Mouse (Mus musculus): ENCODE data around the gene Ninj1. TPM values are rescaled to one million over a fixed set of nuclear protein-coding genes. Genes with fewer than 3 reads are reported as not detected.

Gene Ninj1
- 64.4 and 216 TPM in 2 replicates for polyA plus RNA-seq (2012; rRNA removed; ENCODE audit: low replicate concordance)

DNA sequence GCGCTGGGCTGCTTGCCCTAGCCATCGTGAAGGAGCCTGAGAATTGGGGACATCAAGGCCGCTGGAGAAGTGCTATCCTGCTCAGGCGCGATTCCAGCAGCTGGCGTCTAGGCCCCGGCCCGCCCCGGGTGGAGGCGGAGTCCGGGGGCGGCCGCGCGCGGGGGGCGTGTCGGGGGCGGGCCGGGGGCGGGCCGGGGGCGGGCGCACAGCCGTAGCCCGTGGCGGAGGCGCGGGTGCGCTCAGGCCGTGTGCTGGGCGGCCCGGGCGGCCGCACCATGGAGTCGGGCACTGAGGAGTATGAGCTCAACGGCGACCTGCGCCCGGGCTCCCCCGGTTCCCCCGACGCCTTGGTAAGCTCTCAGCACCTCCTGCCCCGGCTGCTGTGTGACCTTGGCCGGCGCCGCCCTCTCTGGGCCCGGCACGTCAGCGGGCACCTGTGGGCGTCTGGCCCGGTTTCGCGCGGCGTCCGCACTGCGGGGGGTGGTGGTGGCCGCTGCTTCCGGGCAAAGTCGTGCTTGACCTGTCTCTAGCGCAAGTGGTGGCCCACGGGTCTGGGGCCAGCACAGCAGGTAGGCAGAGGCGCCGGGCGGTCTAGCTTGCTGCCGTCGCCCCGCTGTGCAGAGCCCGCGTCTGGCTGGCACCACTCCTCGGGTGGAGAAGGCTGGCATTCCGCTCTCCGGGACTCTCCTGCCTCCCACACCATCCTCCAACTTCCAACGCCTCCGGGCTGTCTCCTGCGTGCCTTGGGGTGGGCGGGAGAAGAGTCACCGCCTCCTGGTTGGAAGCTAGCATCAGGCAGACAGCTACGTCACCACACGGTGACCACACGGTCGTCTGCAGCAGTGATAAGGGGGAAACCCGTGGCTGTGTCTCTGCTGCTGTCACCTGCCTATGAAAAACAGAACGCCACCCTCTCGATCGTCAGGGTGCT is at the start of gene Ninj1:
Gene Ninj1, plus strand, starts transcription at position 198 of the 931 bp plus-strand sequence.

DNA sequence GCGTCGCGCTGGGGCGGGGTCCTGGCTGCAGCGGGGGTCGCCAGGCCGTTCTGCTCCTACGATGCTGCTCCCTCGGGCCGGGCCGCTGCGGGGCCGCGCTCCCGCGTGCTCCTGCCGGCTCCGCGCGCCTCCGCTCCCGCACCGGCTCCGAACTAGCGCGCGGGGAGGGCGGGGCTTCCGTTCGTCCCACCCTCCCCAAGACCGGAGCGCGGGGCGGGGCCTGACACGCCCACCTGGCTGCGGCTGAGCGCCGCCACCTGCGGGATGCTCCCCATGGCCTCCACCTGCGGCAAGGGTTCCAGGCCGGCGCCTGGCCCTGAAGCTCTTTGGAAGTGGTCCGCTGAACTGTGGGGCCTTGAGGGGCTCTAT is 39.4 kb upstream of the Ninj1 start, which contains the start of gene Wnk2:
Gene Wnk2, minus strand, starts transcription at position 157 of the 369 bp plus-strand sequence.

DNA sequence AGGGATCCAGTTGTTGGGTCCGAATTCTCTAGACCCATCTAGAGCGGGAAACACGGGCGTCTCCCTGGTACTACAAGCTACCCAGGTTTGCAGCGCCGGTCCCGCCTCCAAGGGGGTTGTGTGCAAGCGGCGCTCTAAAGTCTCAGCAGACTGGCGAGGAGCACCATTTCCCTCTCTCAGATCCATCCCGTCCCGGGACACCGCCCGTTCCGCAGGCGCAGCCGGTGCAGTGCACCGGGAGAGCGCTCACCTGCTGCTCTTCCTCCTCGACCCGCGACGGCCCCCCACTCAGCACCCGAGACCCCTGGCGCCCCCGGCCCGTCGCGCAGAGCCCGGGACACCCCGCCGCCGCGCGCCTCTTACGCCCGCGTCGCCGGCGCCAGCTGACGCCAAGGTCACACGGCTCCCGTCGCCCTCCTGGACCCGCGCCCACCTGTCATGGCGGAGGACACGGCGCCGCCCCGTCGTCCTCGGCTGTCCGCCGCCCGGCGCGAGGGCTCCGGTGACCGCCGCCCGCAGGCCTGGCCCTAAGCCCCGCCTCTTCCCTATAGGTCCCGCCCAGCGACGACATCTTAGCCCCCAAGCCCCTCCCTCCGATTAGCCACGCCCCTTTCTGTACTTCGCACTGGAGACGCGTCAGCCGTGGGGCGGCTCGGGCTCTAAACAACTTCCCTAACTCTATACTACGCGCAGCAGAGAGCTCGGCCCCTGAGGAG is 28.4 kb downstream of the Ninj1 start, which contains the start of gene Card19:
Gene Card19, minus strand, starts transcription at position 534 of the 716 bp plus-strand sequence.

Other genes with a start within 250 kb of the Ninj1 start
- gene Fam120a, start 219.5 kb upstream of the Ninj1 start, polyA plus RNA-seq (2012; rRNA removed; ENCODE audit: low replicate concordance), result 45.4 and 58.9 TPM in 2 replicates
- 18.0 and 29.1 TPM in 2 replicates for gene Wnk2, start 39.5 kb upstream of the Ninj1 start, polyA plus RNA-seq (2012; rRNA removed; ENCODE audit: low replicate concordance)
- gene Card19, start 28.6 kb downstream of the Ninj1 start, polyA plus RNA-seq (2012; rRNA removed; ENCODE audit: low replicate concordance), result 186 and 279 TPM in 2 replicates
- gene Susd3, start 61.2 kb downstream of the Ninj1 start, polyA plus RNA-seq (2012; rRNA removed; ENCODE audit: low replicate concordance), result 3.3 and 4.8 TPM in 2 replicates
- gene Fgd3, start 132.8 kb downstream of the Ninj1 start, polyA plus RNA-seq (2012; rRNA removed; ENCODE audit: low replicate concordance), result 0.79 and 1.2 TPM in 2 replicates
- 5.3 and 7.6 TPM in 2 replicates for gene Bicd2, start 154.1 kb downstream of the Ninj1 start, polyA plus RNA-seq (2012; rRNA removed; ENCODE audit: low replicate concordance)
- gene Ippk, start 233.8 kb downstream of the Ninj1 start, polyA plus RNA-seq (2012; rRNA removed; ENCODE audit: low replicate concordance), result 2.2 and 5.4 TPM in 2 replicates

All from duodenum, adult 2 months (tissue).